Mouse (Mus musculus): ENCODE measurements around the gene Plin3. TPM values are rescaled to one million over a fixed set of nuclear protein-coding genes. Genes with fewer than 3 reads are reported as not detected.

Gene Plin3
- polyA plus RNA-seq, 1 experiment from 2014 or later = 58.8 TPM

GRCm38 (mm10) chr17:56326153-56327147 is 33.8 kb upstream of the Plin3 start:
- Histone ChIP-seq H3K4me1 (ENCODE audit: control insufficient read depth, insufficient read depth, low read length) (peaks cover 27% of the 10 kb centered on the region), H3K9ac (ENCODE audit: low read depth, low read length) (peak overlapping the region; percentile 95), H3K4me3 (ENCODE audit: low read depth, low read length) (peak overlapping the region; percentile 87), H3K9me3 (replicated peaks; ENCODE audit: control insufficient read depth, low read length) (no peaks in the 10 kb centered on the region), H3K4me2 (peak overlapping the region; percentile 96), H3K27ac (ENCODE audit: low read depth, low read length) (peak overlapping the region; percentile 95), H3K36me3 (ENCODE audit: control insufficient read depth, insufficient read depth, low read length) (peaks cover 7% of the 10 kb centered on the region), H3K27me3 (ENCODE audit: control insufficient read depth, insufficient read depth, low read length) (no peaks in the 10 kb centered on the region)
- 4% methylated on average over 59 of the region's 67 CpGs for WGBS (ENCODE audit: insufficient replicate concordance)
- peak; percentile 32 for ATAC-seq (replicated peaks; ENCODE audit: insufficient number of reproducible peaks, low FRiP score, low TSS enrichment)

GRCm38 (mm10) chr17:56325450-56326152 is 32.9 kb upstream of the Plin3 start, which contains the start of gene Kdm4b:
Gene Kdm4b (plus strand): TSS chr17:56326062.
- peaks cover 26% of the 10 kb centered on the region for H3K4me1 ChIP-seq (ENCODE audit: control insufficient read depth, insufficient read depth, low read length)
- peak within 1 kb of the TSS; percentile 95 for H3K9ac ChIP-seq (ENCODE audit: low read depth, low read length)
- ATAC-seq (replicated peaks; ENCODE audit: insufficient number of reproducible peaks, low FRiP score, low TSS enrichment) = peak; percentile 98
- peaks cover 10% of the 10 kb centered on the region for H3K36me3 ChIP-seq (ENCODE audit: control insufficient read depth, insufficient read depth, low read length)
- H3K27ac ChIP-seq (ENCODE audit: low read depth, low read length) = peak within 1 kb of the TSS; percentile 95
- peak within 1 kb of the TSS; percentile 87 for H3K4me3 ChIP-seq (ENCODE audit: low read depth, low read length)
- under 1% methylated on average over 50 of the region's 57 CpGs for WGBS (ENCODE audit: insufficient replicate concordance)
- peak within 1 kb of the TSS; percentile 96 for H3K4me2 ChIP-seq
- H3K27me3 ChIP-seq (ENCODE audit: control insufficient read depth, insufficient read depth, low read length) = no peaks in the 10 kb centered on the region
- H3K9me3 ChIP-seq (replicated peaks; ENCODE audit: control insufficient read depth, low read length) = no peaks in the 10 kb centered on the region

- no peak for ATAC-seq (replicated peaks; ENCODE audit: insufficient number of reproducible peaks, low FRiP score, low TSS enrichment)
- H3K4me2 ChIP-seq = no peak overlapping the region
- H3K36me3 ChIP-seq (ENCODE audit: control insufficient read depth, insufficient read depth, low read length) = peaks cover 19% of the 10 kb centered on the region
- no peak overlapping the region for H3K27ac ChIP-seq (ENCODE audit: low read depth, low read length)
- no peak overlapping the region for H3K4me3 ChIP-seq (ENCODE audit: low read depth, low read length)
- no peaks in the 10 kb centered on the region for H3K27me3 ChIP-seq (ENCODE audit: control insufficient read depth, insufficient read depth, low read length)
- no peak overlapping the region for H3K9ac ChIP-seq (ENCODE audit: low read depth, low read length)
- H3K9me3 ChIP-seq (replicated peaks; ENCODE audit: control insufficient read depth, low read length) = no peaks in the 10 kb centered on the region
- peaks cover 19% of the 10 kb centered on the region for H3K4me1 ChIP-seq (ENCODE audit: control insufficient read depth, insufficient read depth, low read length)
- WGBS (ENCODE audit: insufficient replicate concordance) = 81% methylated on average over 3 of the region's 3 CpGs
Measured at GRCm38 (mm10) chr17:56324419-56324818, 31.7 kb upstream of the Plin3 start.

- no peak overlapping the region for H3K4me3 ChIP-seq (ENCODE audit: low read depth, low read length)
- no peak overlapping the region for H3K4me2 ChIP-seq
- WGBS (ENCODE audit: insufficient replicate concordance) = 93% methylated on average over 15 of the region's 15 CpGs
- ATAC-seq (replicated peaks; ENCODE audit: insufficient number of reproducible peaks, low FRiP score, low TSS enrichment) = no peak
- H3K9ac ChIP-seq (ENCODE audit: low read depth, low read length) = no peak overlapping the region
- H3K9me3 ChIP-seq (replicated peaks; ENCODE audit: control insufficient read depth, low read length) = no peaks in the 10 kb centered on the region
- no peak overlapping the region for H3K27ac ChIP-seq (ENCODE audit: low read depth, low read length)
- peaks cover 41% of the 10 kb centered on the region for H3K36me3 ChIP-seq (ENCODE audit: control insufficient read depth, insufficient read depth, low read length)
- no peaks in the 10 kb centered on the region for H3K27me3 ChIP-seq (ENCODE audit: control insufficient read depth, insufficient read depth, low read length)
- H3K4me1 ChIP-seq (ENCODE audit: control insufficient read depth, insufficient read depth, low read length) = peaks cover 14% of the 10 kb centered on the region
Measured at GRCm38 (mm10) chr17:56309191-56309945, 16.7 kb upstream of the Plin3 start.

- no peaks in the 10 kb centered on the region for H3K9me3 ChIP-seq (replicated peaks; ENCODE audit: control insufficient read depth, low read length)
- no peak overlapping the region for H3K4me3 ChIP-seq (ENCODE audit: low read depth, low read length)
- H3K27me3 ChIP-seq (ENCODE audit: control insufficient read depth, insufficient read depth, low read length) = no peaks in the 10 kb centered on the region
- peaks cover 34% of the 10 kb centered on the region for H3K36me3 ChIP-seq (ENCODE audit: control insufficient read depth, insufficient read depth, low read length)
- ATAC-seq (replicated peaks; ENCODE audit: insufficient number of reproducible peaks, low FRiP score, low TSS enrichment) = no peak
- no peak overlapping the region for H3K27ac ChIP-seq (ENCODE audit: low read depth, low read length)
- H3K4me1 ChIP-seq (ENCODE audit: control insufficient read depth, insufficient read depth, low read length) = peaks cover 17% of the 10 kb centered on the region
- 79% methylated on average over 6 of the region's 6 CpGs for WGBS (ENCODE audit: insufficient replicate concordance)
- H3K9ac ChIP-seq (ENCODE audit: low read depth, low read length) = no peak overlapping the region
- H3K4me2 ChIP-seq = no peak overlapping the region
Measured at GRCm38 (mm10) chr17:56308088-56308487, 15.4 kb upstream of the Plin3 start.

GRCm38 (mm10) chr17:56305826-56306225 is 13.2 kb upstream of the Plin3 start:
- peak overlapping the region; percentile 100 for H3K4me2 ChIP-seq
- peaks cover 25% of the 10 kb centered on the region for H3K4me1 ChIP-seq (ENCODE audit: control insufficient read depth, insufficient read depth, low read length)
- ATAC-seq (replicated peaks; ENCODE audit: insufficient number of reproducible peaks, low FRiP score, low TSS enrichment) = no peak
- H3K9me3 ChIP-seq (replicated peaks; ENCODE audit: control insufficient read depth, low read length) = no peaks in the 10 kb centered on the region
- no peak overlapping the region for H3K27ac ChIP-seq (ENCODE audit: low read depth, low read length)
- WGBS (ENCODE audit: insufficient replicate concordance) = 72% methylated on average over 8 of the region's 8 CpGs
- peaks cover 16% of the 10 kb centered on the region; the same call in 1 of the 2 replicates for H3K36me3 ChIP-seq (ENCODE audit: control insufficient read depth, insufficient read depth, low read length)
- H3K27me3 ChIP-seq (ENCODE audit: control insufficient read depth, insufficient read depth, low read length) = no peaks in the 10 kb centered on the region
- 0 out of 2 replicates have a peak overlapping the region, but pooled peaks have one; percentile 16 for H3K9ac ChIP-seq (ENCODE audit: low read depth, low read length)
- H3K4me3 ChIP-seq (ENCODE audit: low read depth, low read length) = no peak overlapping the region; the same call in 1 of the 2 replicates

- H3K9me3 ChIP-seq (replicated peaks; ENCODE audit: control insufficient read depth, low read length) = no peaks in the 10 kb centered on the region
- peak overlapping the region; percentile 89 for H3K9ac ChIP-seq (ENCODE audit: low read depth, low read length)
- H3K4me1 ChIP-seq (ENCODE audit: control insufficient read depth, insufficient read depth, low read length) = peaks cover 25% of the 10 kb centered on the region
- H3K4me2 ChIP-seq = peak overlapping the region; percentile 100
- no peak overlapping the region for H3K27ac ChIP-seq (ENCODE audit: low read depth, low read length)
- WGBS (ENCODE audit: insufficient replicate concordance) = 32% methylated on average over 9 of the region's 9 CpGs
- no peak for ATAC-seq (replicated peaks; ENCODE audit: insufficient number of reproducible peaks, low FRiP score, low TSS enrichment)
- H3K36me3 ChIP-seq (ENCODE audit: control insufficient read depth, insufficient read depth, low read length) = peaks cover 14% of the 10 kb centered on the region; the same call in 1 of the 2 replicates
- H3K27me3 ChIP-seq (ENCODE audit: control insufficient read depth, insufficient read depth, low read length) = no peaks in the 10 kb centered on the region
- peak overlapping the region; percentile 87 for H3K4me3 ChIP-seq (ENCODE audit: low read depth, low read length)
Measured at GRCm38 (mm10) chr17:56305156-56305555, 12.5 kb upstream of the Plin3 start.

- Histone ChIP-seq H3K4me2 (peak overlapping the region; percentile 100), H3K4me3 (ENCODE audit: low read depth, low read length) (peak overlapping the region; percentile 87), H3K4me1 (ENCODE audit: control insufficient read depth, insufficient read depth, low read length) (peaks cover 25% of the 10 kb centered on the region), H3K27ac (ENCODE audit: low read depth, low read length) (no peak overlapping the region; the same call in 1 of the 2 replicates), H3K9ac (ENCODE audit: low read depth, low read length) (peak overlapping the region; percentile 89), H3K27me3 (ENCODE audit: control insufficient read depth, insufficient read depth, low read length) (no peaks in the 10 kb centered on the region), H3K36me3 (ENCODE audit: control insufficient read depth, insufficient read depth, low read length) (peaks cover 14% of the 10 kb centered on the region; the same call in 1 of the 2 replicates), H3K9me3 (replicated peaks; ENCODE audit: control insufficient read depth, low read length) (no peaks in the 10 kb centered on the region)
- 19% methylated on average over 11 of the region's 11 CpGs for WGBS (ENCODE audit: insufficient replicate concordance)
- no peak for ATAC-seq (replicated peaks; ENCODE audit: insufficient number of reproducible peaks, low FRiP score, low TSS enrichment)
Measured at GRCm38 (mm10) chr17:56304718-56305117, 12.0 kb upstream of the Plin3 start.

Measured in heart, embryonic 11.5 days (tissue).